Mouse (Mus musculus) midbrain, postnatal 0 days (tissue): ENCODE measurements around the gene Itga11. TPM values are rescaled to one million over a fixed set of nuclear protein-coding genes. Genes with fewer than 3 reads are reported as not detected.
A peak's percentile ranks its signal among the peaks of the same experiment; 100 is the strongest.

ENCODE experiments used
- ATAC-seq: fragments of 200-750 bp; cut with Nextera tagmentation; 2 replicates; pipeline ENCODE4 v1.8.0; 2017; ENCODE audit warnings: moderate number of reproducible peaks, mild to moderate bottlenecking, moderate TSS enrichment, moderate library complexity; ENCODE audit not compliant: low FRiP score
- DNase-seq: peaks from one replicate; pipeline ENCODE4 v3.0.0-alpha.2; 2015; ENCODE audit warnings: low spot score
- H3K27ac ChIP-seq: fragments of 300-500 bp; sonication (generic); 2 replicates; pipeline ENCODE4 v1.5.1; 2014; ENCODE audit warnings: low read depth, mild to moderate bottlenecking, low read length, mixed read lengths
- H3K27me3 ChIP-seq: fragments of 300-500 bp; sonication (generic); 2 replicates; pipeline ENCODE4 v1.6.1; 2014; ENCODE audit warnings: low read length, control low read depth, mixed read lengths; ENCODE audit not compliant: insufficient read depth
- H3K36me3 ChIP-seq: fragments of 300-500 bp; sonication (generic); 2 replicates; pipeline ENCODE4 v1.6.1; 2014; ENCODE audit warnings: low read length, control low read depth, mixed read lengths; ENCODE audit not compliant: insufficient read depth
- H3K4me1 ChIP-seq: fragments of 300-500 bp; sonication (generic); 2 replicates; pipeline ENCODE4 v1.6.1; 2014; ENCODE audit warnings: mild to moderate bottlenecking, control low read depth, antibody characterized with exemption, low read length, mixed read lengths; ENCODE audit not compliant: insufficient read depth
- H3K4me2 ChIP-seq: fragments of 300-500 bp; sonication (generic); 2 replicates; pipeline ENCODE4 v1.6.1; 2014; ENCODE audit warnings: low read depth, mild to moderate bottlenecking, low read length, mixed read lengths; ENCODE audit not compliant: poor library complexity, severe bottlenecking
- H3K4me3 ChIP-seq: fragments of 300-500 bp; sonication (generic); 2 replicates; pipeline ENCODE4 v1.5.1; 2014; ENCODE audit warnings: low read depth, mild to moderate bottlenecking, low read length, moderate library complexity
- H3K9ac ChIP-seq: fragments of 300-500 bp; sonication (generic); replicated peaks from 2 replicates; pipeline ENCODE4 v1.6.1; 2014; ENCODE audit warnings: mild to moderate bottlenecking, low read length, moderate library complexity, mixed read lengths; ENCODE audit not compliant: poor library complexity, severe bottlenecking
- H3K9me3 ChIP-seq: fragments of 300-500 bp; sonication (generic); 2 replicates; pipeline ENCODE4 v1.6.1; 2016; ENCODE audit warnings: low read length, control low read depth
- CTCF ChIP-seq: IDR thresholded peaks from 2 replicates; pipeline ENCODE4 v1.5.1; 2016; ENCODE audit warnings: antibody characterized with exemption, mild to moderate bottlenecking
- WGBS: fragments of 180-500 bp; shearing (Covaris S2); extraction: QIAGEN DNeasy Blood & Tissue Kit; methylation state at CpG from one replicate; pipeline ENCODE4 v1.1.7; 2014; 5-methylcytosine and 5-hydroxymethylcytosine counted together
- polyA plus RNA-seq: library from polyadenylated mRNA; unstranded; fragments of >200 nt; fragmentation: Nextera tagmentation; extraction: Ambion mirVana; gene quantifications from 2 replicates; pipeline ENCODE4 v1.2.1, GENCODE M21; 2015
- total RNA-seq: library from RNA; depleted of rRNA; stranded (reverse); fragments of >200 nt; gene quantifications from 2 replicates; pipeline ENCODE4 v1.2.3, GENCODE M21; 2014

The Itga11 gene
- total and polyA plus RNA-seq, 2 experiments from 2014 or later: 0.52 to 2.3 TPM

GRCm38 (mm10) chr9:62810543-62811515 lies 133.2 kb downstream of the Itga11 start:
- under 1% methylated on average over 56 of the region's 58 CpGs for WGBS
- Histone ChIP-seq H3K4me2 (peak overlapping the region; percentile 76), H3K4me1 (peaks cover 17% of the 10 kb centered on the region; the same call in 1 of the 2 replicates), H3K9me3 (no peaks in the 10 kb centered on the region), H3K27me3 (no peaks in the 10 kb centered on the region), H3K4me3 (peak overlapping the region; percentile 98), H3K9ac (peak overlapping the region; percentile 95), H3K36me3 (no peaks in the 10 kb centered on the region), H3K27ac (peak overlapping the region; percentile 88)
- DNase-seq (peak; percentile 59), ATAC-seq (peak; percentile 81)
- TF ChIP-seq CTCF: peak; percentile 52

GRCm38 (mm10) chr9:62811516-62812121 lies 134.0 kb downstream of the Itga11 start, which contains the start of gene Fem1b:
TSS of gene Fem1b (minus strand) at chr9:62811934.
- H3K4me3 ChIP-seq: peak within 1 kb of the TSS; percentile 98
- H3K27ac ChIP-seq: peak within 1 kb of the TSS; percentile 88
- no peak for TF ChIP-seq CTCF
- H3K36me3 ChIP-seq: no peaks in the 10 kb centered on the region
- H3K4me1 ChIP-seq: peaks cover 17% of the 10 kb centered on the region; the same call in 1 of the 2 replicates
- no peaks in the 10 kb centered on the region for H3K9me3 ChIP-seq
- DNase-seq: peak; percentile 97
- peak within 1 kb of the TSS; percentile 95 for H3K9ac ChIP-seq
- WGBS: 2% methylated on average over 60 of the region's 68 CpGs
- H3K4me2 ChIP-seq: peak within 1 kb of the TSS; percentile 76
- peak; percentile 92 for ATAC-seq
- H3K27me3 ChIP-seq: no peaks in the 10 kb centered on the region

- H3K4me1 ChIP-seq: peaks cover 17% of the 10 kb centered on the region; the same call in 1 of the 2 replicates
- WGBS: 5% methylated on average over 14 of the region's 14 CpGs
- H3K4me2 ChIP-seq: peak overlapping the region; percentile 76
- peak overlapping the region; percentile 98 for H3K4me3 ChIP-seq
- no peaks in the 10 kb centered on the region for H3K9me3 ChIP-seq
- no peak for TF ChIP-seq CTCF
- H3K9ac ChIP-seq: peak overlapping the region; percentile 95
- no peaks in the 10 kb centered on the region for H3K27me3 ChIP-seq
- no peaks in the 10 kb centered on the region for H3K36me3 ChIP-seq
- peak overlapping the region; percentile 88 for H3K27ac ChIP-seq
- peak; percentile 46 for DNase-seq
- ATAC-seq: peak; percentile 51; the same call in 1 of the 2 replicates
Measured at GRCm38 (mm10) chr9:62812216-62813049, 134.8 kb downstream of the Itga11 start.

GRCm38 (mm10) chr9:62814751-62815150 lies 137.1 kb downstream of the Itga11 start:
- WGBS: 88% methylated on average over 2 of the region's 2 CpGs
- no peaks in the 10 kb centered on the region for H3K36me3 ChIP-seq
- no peak for TF ChIP-seq CTCF
- no peak overlapping the region for H3K9ac ChIP-seq
- H3K4me2 ChIP-seq: no peak overlapping the region
- ATAC-seq (no peak), DNase-seq (no peak)
- H3K27ac ChIP-seq: no peak overlapping the region
- H3K27me3 ChIP-seq: no peaks in the 10 kb centered on the region
- peaks cover 4% of the 10 kb centered on the region; the same call in 1 of the 2 replicates for H3K4me1 ChIP-seq
- H3K4me3 ChIP-seq: no peak overlapping the region
- H3K9me3 ChIP-seq: no peaks in the 10 kb centered on the region

- peaks cover 4% of the 10 kb centered on the region; the same call in 1 of the 2 replicates for H3K4me1 ChIP-seq
- H3K4me3 ChIP-seq: no peak overlapping the region
- no peak for TF ChIP-seq CTCF
- H3K27me3 ChIP-seq: no peaks in the 10 kb centered on the region
- no peaks in the 10 kb centered on the region for H3K9me3 ChIP-seq
- H3K36me3 ChIP-seq: no peaks in the 10 kb centered on the region
- 78% methylated on average over 9 of the region's 9 CpGs for WGBS
- no peak overlapping the region for H3K9ac ChIP-seq
- H3K27ac ChIP-seq: no peak overlapping the region
- DNase-seq: no peak
- H3K4me2 ChIP-seq: no peak overlapping the region
- no peak for ATAC-seq
Measured at GRCm38 (mm10) chr9:62816323-62817098, 138.9 kb downstream of the Itga11 start.
